Mouse (Mus musculus) testis, postnatal 10 days (tissue): ENCODE results near the gene Cela3a.
A peak's percentile ranks its signal among the peaks of the same experiment; 100 is the strongest.

ENCODE experiments used
- DNase-seq: peaks from one replicate; pipeline ENCODE4 v3.0.0; 2021; ENCODE audit warnings: low spot score

Gene Cela3a

GRCm38 (mm10) chr4:137371596-137372523 lies 37.7 kb downstream of the Cela3a start:
- DNase-seq = no peak

GRCm38 (mm10) chr4:137369954-137370750 lies 39.4 kb downstream of the Cela3a start:
- peak; percentile 60 for DNase-seq

- no peak for DNase-seq
These were observed 41.4 kb downstream of the Cela3a start for GRCm38 (mm10) chr4:137368198-137368597.

DNA sequence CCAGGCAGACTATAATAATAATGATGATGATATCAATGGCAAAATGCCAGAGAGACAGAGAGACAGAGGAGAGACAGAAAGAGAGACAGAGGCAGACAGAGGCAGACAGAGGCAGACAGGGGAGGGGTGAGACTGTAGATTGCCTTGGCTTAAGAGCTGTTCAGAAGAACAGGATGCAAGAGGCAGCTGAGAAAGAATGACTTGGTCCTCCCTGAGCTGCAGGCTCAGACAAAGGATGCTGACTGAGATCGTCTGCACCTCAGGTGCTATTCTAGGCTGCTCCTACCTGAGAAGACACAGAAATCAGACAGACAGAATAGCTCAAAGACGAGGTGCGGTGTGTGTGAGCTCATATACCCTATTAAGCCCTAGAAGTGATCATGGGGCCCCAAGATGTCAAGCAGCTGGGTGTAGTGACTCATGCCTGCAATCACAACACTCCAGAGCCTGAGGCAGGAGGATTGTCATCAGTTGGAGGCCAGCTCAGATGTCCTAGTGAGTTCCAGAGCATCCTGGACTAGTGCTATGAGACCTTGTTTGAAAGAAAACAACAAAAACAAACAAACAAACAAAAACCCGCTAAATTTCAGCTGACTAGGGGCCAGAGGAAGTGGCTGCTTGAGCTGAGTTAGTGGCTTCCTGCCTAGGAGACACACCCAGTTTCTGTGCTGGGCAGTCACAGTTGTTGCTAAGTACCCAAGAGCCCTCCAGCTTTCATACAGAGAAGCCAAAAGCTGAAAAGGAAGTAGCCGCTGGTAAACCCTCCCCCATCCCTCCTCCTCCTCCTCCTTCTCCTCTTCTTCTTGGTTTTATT lies 42.1 kb downstream of the Cela3a start:
- DNase-seq = no peak

- DNase-seq = no peak
These were observed 43.5 kb downstream of the Cela3a start for GRCm38 (mm10) chr4:137366097-137366496.

GRCm38 (mm10) chr4:137365356-137366062 lies 44.1 kb downstream of the Cela3a start:
- no peak for DNase-seq

DNA sequence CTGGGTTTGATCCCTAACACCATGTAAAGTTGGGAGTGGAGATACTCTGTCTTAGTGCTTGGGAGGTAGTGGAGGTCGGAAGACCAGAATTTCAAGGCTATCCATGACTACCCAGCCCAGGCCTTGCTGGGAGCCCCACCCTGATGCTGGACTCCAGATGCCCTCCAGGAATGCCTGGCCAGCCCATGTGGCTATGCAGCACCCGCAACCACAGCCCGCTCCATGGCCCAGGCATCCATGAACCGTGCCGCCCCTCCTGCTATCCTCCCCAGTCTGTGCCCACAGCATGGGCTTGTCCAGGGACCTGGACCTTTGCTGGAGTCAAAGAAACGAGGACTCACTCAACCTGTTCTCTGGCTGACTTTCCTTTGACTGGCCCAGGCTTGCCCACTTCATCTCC lies 44.8 kb downstream of the Cela3a start:
- no peak for DNase-seq

DNA sequence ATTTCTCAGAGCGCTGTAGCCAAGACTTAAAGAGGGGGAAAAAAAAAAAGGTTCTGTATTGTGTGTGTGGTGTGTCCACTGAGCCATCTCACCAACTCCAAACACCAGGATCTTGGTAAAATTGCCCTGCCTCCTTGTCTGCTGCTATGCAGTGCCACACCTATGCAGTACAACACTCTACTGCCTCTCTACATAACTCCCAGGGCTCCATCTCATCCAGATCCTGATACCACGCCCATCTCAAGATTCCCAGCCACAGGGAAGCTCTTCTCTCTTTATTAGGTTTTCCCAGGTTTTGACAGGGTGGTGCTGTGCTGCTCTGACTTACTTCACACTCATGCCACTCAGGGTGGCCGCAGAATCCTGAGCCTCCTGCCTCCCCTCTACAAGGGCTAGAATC lies 48.6 kb downstream of the Cela3a start:
- no peak for DNase-seq

DNA sequence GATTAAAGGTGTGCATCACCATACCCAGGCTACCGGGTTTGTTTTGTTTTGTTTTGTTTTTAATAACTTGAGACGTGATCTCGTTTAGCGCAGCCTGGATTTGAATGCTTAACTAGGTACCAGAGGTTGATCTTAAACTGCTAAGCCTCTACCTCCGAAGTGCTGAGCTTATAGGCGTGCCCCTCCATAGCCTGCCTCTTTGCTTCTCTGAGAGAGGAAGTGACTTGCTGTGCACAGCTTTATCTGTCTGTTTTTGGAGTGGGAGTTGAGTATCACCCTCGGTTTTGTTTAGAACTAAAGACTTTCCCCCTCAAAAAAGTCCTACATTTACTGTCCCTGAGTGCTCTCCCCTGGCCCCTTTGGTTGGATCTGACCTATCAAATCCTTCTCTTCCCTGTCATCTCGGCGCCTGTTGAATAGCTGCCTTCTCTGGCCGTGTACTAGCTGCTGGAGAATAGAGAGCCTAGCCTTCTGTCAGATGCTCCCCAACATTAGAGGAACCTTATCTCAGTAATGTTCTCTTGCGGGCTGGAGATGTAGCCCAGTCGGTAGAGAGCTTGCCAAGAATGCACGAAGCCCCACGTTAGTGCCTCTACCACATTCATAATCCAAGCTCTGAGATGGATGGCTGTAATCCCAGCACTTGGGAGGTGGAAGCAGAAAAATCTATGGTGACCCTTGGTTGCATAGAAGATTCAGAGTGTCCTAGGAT lies 51.1 kb downstream of the Cela3a start:
- DNase-seq = no peak

GRCm38 (mm10) chr4:137357517-137358254 lies 51.9 kb downstream of the Cela3a start, which contains the start of gene Cdc42:
TSS of gene Cdc42 (minus strand) at chr4:137357720.
- peak; percentile 99 for DNase-seq

GRCm38 (mm10) chr4:137356674-137357510 lies 52.7 kb downstream of the Cela3a start:
- peak; percentile 84 for DNase-seq
